Mouse (Mus musculus) olfactory bulb, adult 2 months (tissue): ENCODE data around the gene Prss22.

ENCODE experiments used
- CTCF ChIP-seq: fragments of 200-500 bp; IDR thresholded peaks from 2 replicates; pipeline ENCODE4 v1.5.1; 2012; ENCODE audit warnings: low read depth, mild to moderate bottlenecking, low read length, moderate library complexity; ENCODE audit not compliant: insufficient read depth
- POLR2A ChIP-seq: fragments of 200-500 bp; IDR thresholded peaks from 2 replicates; pipeline ENCODE4 v1.6.1; 2012; ENCODE audit warnings: mild to moderate bottlenecking, low read depth, low read length, moderate library complexity; ENCODE audit not compliant: insufficient read depth

DNA sequence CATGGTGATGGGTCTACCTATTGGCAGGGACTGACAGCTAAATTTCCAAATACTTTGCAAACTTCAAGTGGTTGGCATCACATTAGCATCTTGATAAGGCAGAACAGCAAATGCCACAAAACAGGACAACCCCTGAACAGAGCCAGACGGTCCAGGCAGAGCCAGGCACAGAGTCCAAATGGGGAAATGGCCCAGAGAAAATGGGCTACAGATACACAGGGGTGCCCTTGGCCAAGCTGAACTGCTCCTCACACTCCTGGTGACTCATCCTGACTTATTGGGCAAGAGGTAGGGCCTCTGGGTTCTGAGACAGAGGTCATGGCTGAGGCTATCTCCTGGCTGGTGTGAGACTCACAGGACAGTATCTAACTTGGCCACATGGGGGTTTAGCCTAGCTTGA lies 9.5 kb upstream of the Prss22 start:
- no peak for TF ChIP-seq CTCF
- TF ChIP-seq POLR2A: no peak
